Mouse (Mus musculus) cerebellum, postnatal 4 days (tissue): ENCODE measurements around the gene Gm14214.

ENCODE experiments used
- DNase-seq, 2 experiments: peaks; one replicate each; pipeline ENCODE4 v3.0.0; 2022; ENCODE audit warnings: low spot score in 2 of 2, mixed read lengths in 1 of 2

The Gm14214 gene

GRCm38 (mm10) chr2:154731916-154732315 is 37.9 kb downstream of the Gm14214 start:
- no peak for DNase-seq

- DNase-seq: no peak
These were observed 39.0 kb downstream of the Gm14214 start for GRCm38 (mm10) chr2:154730841-154731240.

GRCm38 (mm10) chr2:154729737-154730136 is 40.1 kb downstream of the Gm14214 start:
- DNase-seq: no peak

- DNase-seq: no peak
These were observed 46.4 kb downstream of the Gm14214 start for GRCm38 (mm10) chr2:154723473-154723872.

- DNase-seq: no peak
These were observed 49.5 kb downstream of the Gm14214 start for GRCm38 (mm10) chr2:154720315-154720714.
